Mouse (Mus musculus) brain, embryonic 14.5 days (tissue): ENCODE data around the gene Ube2dnl2. TPM values are rescaled to one million over a fixed set of nuclear protein-coding genes. Genes with fewer than 3 reads are reported as not detected.

ENCODE experiments used
- DNase-seq: peaks from one replicate; pipeline ENCODE4 v3.0.0-alpha.2; 2011; ENCODE audit warnings: low read depth
- CTCF ChIP-seq: fragments of 200-500 bp; IDR thresholded peaks from 2 replicates; pipeline ENCODE4 v1.5.1; 2012; ENCODE audit warnings: inconsistent platforms, mild to moderate bottlenecking, moderate library complexity, borderline replicate concordance; ENCODE audit not compliant: insufficient read depth, insufficient read length; ENCODE audit errors: extremely low read depth
- POLR2A ChIP-seq: fragments of 200-500 bp; IDR thresholded peaks from 2 replicates; pipeline ENCODE4 v1.6.1; 2012; ENCODE audit warnings: mild to moderate bottlenecking, inconsistent platforms, borderline replicate concordance; ENCODE audit not compliant: poor library complexity, insufficient read depth, insufficient read length, severe bottlenecking; ENCODE audit errors: extremely low read depth
- polyA plus RNA-seq: library from polyadenylated mRNA; depleted of rRNA; stranded (reverse); fragments of >200 nt; gene quantifications from 2 replicates; pipeline ENCODE4 v1.2.3, GENCODE M21; 2012; rRNA removed

The Ube2dnl2 gene
- not detected in 2 replicates for polyA plus RNA-seq

DNA sequence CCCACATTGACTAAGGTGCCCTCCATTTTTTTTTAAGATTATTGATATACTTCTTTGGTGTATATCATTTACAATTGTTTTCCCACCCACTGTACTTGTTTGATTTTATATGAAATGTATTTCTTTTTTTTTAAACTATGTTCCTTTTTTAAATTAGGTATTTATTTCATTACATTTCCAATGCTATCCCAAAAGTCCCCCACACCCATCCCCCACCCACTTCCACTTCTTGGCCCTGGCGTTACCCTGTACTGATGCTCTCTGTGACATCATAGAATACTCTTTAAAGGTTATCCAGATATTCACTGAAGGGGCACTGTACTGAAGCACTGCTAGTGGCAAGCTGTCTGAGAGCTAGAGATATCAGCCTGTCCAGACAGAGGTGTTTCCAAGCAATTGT, at the start of gene Ube2dnl2:
Gene Ube2dnl2, plus strand, starts transcription at position 301 of the 400 bp plus-strand sequence.
- TF ChIP-seq CTCF (no peak), POLR2A (no peak)
- no peak for DNase-seq

DNA sequence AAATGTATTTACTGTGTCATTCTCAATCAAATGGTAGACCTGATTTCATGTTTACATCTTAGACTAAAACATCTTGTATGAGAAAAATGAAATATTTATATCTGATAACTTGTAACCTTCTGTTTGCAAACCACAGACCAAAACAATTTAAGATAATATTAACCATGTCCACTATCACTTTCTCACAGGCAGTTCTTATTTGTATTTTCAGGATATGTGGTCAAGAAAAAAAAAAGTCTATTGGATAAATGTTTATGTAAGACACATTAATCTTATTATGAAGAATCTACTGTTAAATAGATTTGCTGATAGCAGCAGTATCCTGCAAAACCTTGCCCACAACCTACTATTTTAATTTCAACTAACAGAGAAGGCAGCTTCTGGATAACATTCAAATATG, 11.9 kb upstream of the Ube2dnl2 start:
- TF ChIP-seq CTCF (no peak), POLR2A (no peak)
- DNase-seq = no peak

DNA sequence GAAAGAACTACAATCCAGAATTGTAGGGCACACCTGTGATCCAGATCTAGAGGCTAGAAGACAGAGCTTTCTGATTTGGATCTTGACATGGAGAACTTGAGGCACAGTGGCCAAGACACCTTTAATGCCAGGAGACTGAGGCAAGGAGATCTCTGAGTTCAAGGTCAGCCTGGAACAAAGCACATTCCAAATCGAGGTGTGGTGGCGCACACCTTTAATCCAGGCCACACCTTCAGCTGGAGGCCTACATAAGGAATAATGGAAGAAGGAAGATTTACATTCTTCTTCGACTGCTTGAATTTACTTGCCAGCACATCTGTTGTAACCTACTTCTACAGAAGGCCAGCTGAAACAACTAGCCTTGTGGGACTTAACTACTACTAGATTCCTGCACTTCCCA, 9.9 kb upstream of the Ube2dnl2 start:
- TF ChIP-seq CTCF (no peak), POLR2A (no peak)
- no peak for DNase-seq

DNA sequence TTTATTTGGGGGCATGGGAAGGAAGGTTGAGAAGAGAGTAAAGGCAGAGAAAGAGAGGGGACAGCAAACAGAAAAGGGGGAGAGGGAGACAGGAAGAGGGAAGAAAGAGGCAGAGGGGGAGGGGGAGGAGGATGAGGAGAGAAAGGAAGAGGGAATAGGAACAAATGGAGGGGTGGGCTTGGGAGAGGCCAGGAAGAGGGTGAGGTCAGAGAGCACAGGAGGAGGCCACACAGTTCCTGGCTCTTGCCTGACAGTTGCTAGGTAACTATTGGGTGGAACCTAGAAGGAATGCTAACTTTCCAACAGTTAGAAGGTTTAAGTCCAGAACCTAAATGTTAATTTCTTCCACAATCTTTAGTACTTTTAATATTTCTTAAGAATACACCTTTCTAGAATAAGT, 4.0 kb upstream of the Ube2dnl2 start:
- DNase-seq = no peak

DNA sequence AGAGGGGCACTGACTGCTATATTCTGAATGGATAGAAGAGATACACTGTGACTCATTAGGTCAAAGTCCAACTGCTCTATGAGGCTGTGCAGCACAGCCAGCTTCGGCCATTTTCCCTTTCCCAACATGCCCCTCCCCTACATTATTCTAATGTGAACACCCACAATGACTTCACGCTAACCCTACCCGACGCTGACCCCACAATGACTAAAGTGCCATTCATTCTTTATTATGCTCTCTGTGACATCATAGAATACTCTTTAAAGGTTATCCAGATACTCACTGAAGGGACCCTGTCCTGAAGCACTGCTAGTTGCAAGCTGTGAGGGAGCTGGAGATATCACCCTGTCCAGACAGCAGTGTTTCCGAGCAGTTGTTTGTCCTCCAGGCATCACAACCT, 2.7 kb upstream of the Ube2dnl2 start, which contains the start of gene Ube2dnl1:
Gene Ube2dnl1, plus strand, starts transcription at position 301 of the 400 bp plus-strand sequence.
- TF ChIP-seq CTCF (no peak), POLR2A (no peak)
- no peak for DNase-seq

More for the DNA sequence above, 4.0 kb upstream of the Ube2dnl2 start:
- no peak for TF ChIP-seq CTCF
- TF ChIP-seq POLR2A = no peak

DNA sequence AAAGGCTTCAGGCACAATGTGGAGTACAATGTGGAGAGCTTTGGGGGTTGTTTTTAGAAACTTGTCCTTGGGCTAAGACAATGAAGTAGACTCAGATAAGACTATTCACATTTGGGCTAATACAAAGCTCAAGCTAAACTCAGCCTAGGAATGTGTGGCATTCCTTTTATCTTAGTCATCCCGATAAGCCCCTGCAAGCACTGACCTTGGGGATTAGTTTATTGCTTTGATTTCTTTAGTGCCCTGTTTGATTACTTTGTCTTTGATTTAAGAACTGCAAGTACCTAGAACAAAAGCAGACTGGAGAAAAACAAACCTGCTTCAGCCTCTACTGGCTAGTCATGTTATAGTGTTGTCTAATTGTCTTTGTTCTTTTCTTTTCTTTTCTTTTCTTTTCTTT, 47.7 kb downstream of the Ube2dnl2 start:
- TF ChIP-seq POLR2A = no peak
- no peak for TF ChIP-seq CTCF
- DNase-seq = no peak

Other genes with a start within 250 kb of the Ube2dnl2 start
- not detected in 2 replicates for gene Ube2dnl1, start 2.6 kb upstream of the Ube2dnl2 start, polyA plus RNA-seq